Mouse (Mus musculus) stomach, embryonic 14.5 days (tissue): ENCODE measurements around the gene Sema5b. TPM values are rescaled to one million over a fixed set of nuclear protein-coding genes. Genes with fewer than 3 reads are reported as not detected.

Source experiments
- ATAC-seq: fragments of 200-750 bp; cut with Nextera tagmentation; 2 replicates; pipeline ENCODE4 v1.8.0; 2017; ENCODE audit warnings: low read depth, moderate TSS enrichment; ENCODE audit not compliant: insufficient number of reproducible peaks, insufficient read depth, low FRiP score
- H3K27ac ChIP-seq: fragments of 300-500 bp; sonication (generic); 2 replicates; pipeline ENCODE4 v1.5.1; 2014; ENCODE audit warnings: mild to moderate bottlenecking, low read length, moderate library complexity, mixed read lengths
- H3K27me3 ChIP-seq: fragments of 300-500 bp; sonication (generic); 2 replicates; pipeline ENCODE4 v1.6.1; 2014; ENCODE audit warnings: low read length, control low read depth, mixed read lengths; ENCODE audit not compliant: control insufficient read depth, insufficient read depth
- H3K36me3 ChIP-seq: fragments of 300-500 bp; sonication (generic); 2 replicates; pipeline ENCODE4 v1.6.1; 2014; ENCODE audit warnings: mild to moderate bottlenecking, control low read depth, low read length, moderate library complexity, mixed read lengths; ENCODE audit not compliant: control insufficient read depth, insufficient read depth
- H3K4me1 ChIP-seq: fragments of 300-500 bp; sonication (generic); 2 replicates; pipeline ENCODE4 v1.6.1; 2014; ENCODE audit warnings: low read length, control low read depth, mixed read lengths; ENCODE audit not compliant: control insufficient read depth, insufficient read depth
- H3K4me2 ChIP-seq: fragments of 300-500 bp; sonication (generic); replicated peaks from 2 replicates; pipeline ENCODE4 v1.6.1; 2014; ENCODE audit warnings: low read depth, low read length, control low read depth
- H3K4me3 ChIP-seq: fragments of 300-500 bp; sonication (generic); 2 replicates; pipeline ENCODE4 v1.5.1; 2014; ENCODE audit warnings: low read depth, low read length, control low read depth
- H3K9ac ChIP-seq: fragments of 300-500 bp; sonication (generic); replicated peaks from 2 replicates; pipeline ENCODE4 v1.6.1; 2014; ENCODE audit warnings: low read depth, mild to moderate bottlenecking, control low read depth, low read length, moderate library complexity, mixed read lengths
- H3K9me3 ChIP-seq: fragments of 300-500 bp; sonication (generic); 2 replicates; pipeline ENCODE4 v1.6.1; 2016; ENCODE audit warnings: low read depth, low read length, control low read depth; ENCODE audit not compliant: control insufficient read depth
- WGBS: fragments of 180-500 bp; shearing (Covaris S2); extraction: QIAGEN DNeasy Blood & Tissue Kit; methylation state at CpG from one replicate; pipeline ENCODE4 v1.1.7; 2014; 5-methylcytosine and 5-hydroxymethylcytosine counted together
- polyA plus RNA-seq: library from polyadenylated mRNA; unstranded; fragments of >200 nt; fragmentation: Nextera tagmentation; extraction: Ambion mirVana; gene quantifications from 2 replicates; pipeline ENCODE4 v1.2.1, GENCODE M21; 2014

The Sema5b gene
- polyA plus RNA-seq, 1 experiment from 2014 or later = 5.2 TPM

- H3K9ac ChIP-seq = no peak overlapping the region
- no peak overlapping the region for H3K4me3 ChIP-seq
- no peak for ATAC-seq
- H3K4me1 ChIP-seq = peaks cover 9% of the 10 kb centered on the region; the same call in 1 of the 2 replicates
- 77% methylated on average over 21 of the region's 21 CpGs for WGBS
- H3K36me3 ChIP-seq = no peaks in the 10 kb centered on the region
- no peak overlapping the region for H3K27ac ChIP-seq
- no peaks in the 10 kb centered on the region for H3K9me3 ChIP-seq
- no peak overlapping the region for H3K4me2 ChIP-seq
- H3K27me3 ChIP-seq = no peaks in the 10 kb centered on the region
Observed at GRCm38 (mm10) chr16:35515977-35516612, 24.9 kb upstream of the Sema5b start.

- 0 out of 2 replicates have a peak, but pooled peaks have one; percentile 14 for ATAC-seq
- Histone ChIP-seq H3K4me1 (peaks cover 9% of the 10 kb centered on the region; the same call in 1 of the 2 replicates), H3K36me3 (no peaks in the 10 kb centered on the region), H3K27me3 (no peaks in the 10 kb centered on the region), H3K9ac (no peak overlapping the region), H3K4me3 (no peak overlapping the region), H3K4me2 (0 out of 2 replicates have a peak overlapping the region, but pooled peaks have one; percentile 11), H3K27ac (no peak overlapping the region), H3K9me3 (no peaks in the 10 kb centered on the region)
- WGBS = 30% methylated on average over 23 of the region's 23 CpGs
Observed at GRCm38 (mm10) chr16:35517976-35518951, 22.7 kb upstream of the Sema5b start.

GRCm38 (mm10) chr16:35519245-35519644, 21.7 kb upstream of the Sema5b start:
- no peak overlapping the region for H3K27ac ChIP-seq
- H3K36me3 ChIP-seq = no peaks in the 10 kb centered on the region
- no peak for ATAC-seq
- no peaks in the 10 kb centered on the region for H3K27me3 ChIP-seq
- no peak overlapping the region for H3K4me3 ChIP-seq
- peaks cover 9% of the 10 kb centered on the region; the same call in 1 of the 2 replicates for H3K4me1 ChIP-seq
- WGBS = 61% methylated on average over 7 of the region's 7 CpGs
- no peak overlapping the region for H3K9ac ChIP-seq
- no peaks in the 10 kb centered on the region for H3K9me3 ChIP-seq
- H3K4me2 ChIP-seq = no peak overlapping the region

GRCm38 (mm10) chr16:35524200-35524599, 16.7 kb upstream of the Sema5b start:
- no peaks in the 10 kb centered on the region for H3K27me3 ChIP-seq
- H3K9ac ChIP-seq = no peak overlapping the region
- 68% methylated on average over 4 of the region's 4 CpGs for WGBS
- H3K27ac ChIP-seq = no peak overlapping the region
- no peaks in the 10 kb centered on the region for H3K36me3 ChIP-seq
- no peak overlapping the region for H3K4me3 ChIP-seq
- ATAC-seq = no peak
- H3K4me1 ChIP-seq = no peaks in the 10 kb centered on the region
- H3K9me3 ChIP-seq = no peaks in the 10 kb centered on the region
- no peak overlapping the region for H3K4me2 ChIP-seq

GRCm38 (mm10) chr16:35534630-35535029, 6.3 kb upstream of the Sema5b start:
- no peak for ATAC-seq
- no peak overlapping the region for H3K4me2 ChIP-seq
- H3K9me3 ChIP-seq = no peaks in the 10 kb centered on the region
- no peaks in the 10 kb centered on the region for H3K36me3 ChIP-seq
- H3K9ac ChIP-seq = no peak overlapping the region
- no peak overlapping the region for H3K4me3 ChIP-seq
- 67% methylated on average over 3 of the region's 3 CpGs for WGBS
- H3K27me3 ChIP-seq = peaks cover 3% of the 10 kb centered on the region; the same call in 1 of the 2 replicates
- no peaks in the 10 kb centered on the region for H3K4me1 ChIP-seq
- H3K27ac ChIP-seq = no peak overlapping the region

GRCm38 (mm10) chr16:35537651-35538050, 3.3 kb upstream of the Sema5b start:
- H3K4me2 ChIP-seq = no peak overlapping the region
- WGBS = 66% methylated on average over 8 of the region's 8 CpGs
- H3K36me3 ChIP-seq = no peaks in the 10 kb centered on the region
- ATAC-seq = no peak
- no peak overlapping the region for H3K9ac ChIP-seq
- no peak overlapping the region for H3K27ac ChIP-seq
- peaks cover 4% of the 10 kb centered on the region; the same call in 1 of the 2 replicates for H3K4me1 ChIP-seq
- H3K27me3 ChIP-seq = peaks cover 9% of the 10 kb centered on the region
- H3K9me3 ChIP-seq = no peaks in the 10 kb centered on the region
- H3K4me3 ChIP-seq = no peak overlapping the region

- H3K36me3 ChIP-seq = no peaks in the 10 kb centered on the region
- H3K9ac ChIP-seq = no peak overlapping the region
- WGBS = 52% methylated on average over 10 of the region's 10 CpGs
- no peaks in the 10 kb centered on the region for H3K9me3 ChIP-seq
- H3K27me3 ChIP-seq = peaks cover 18% of the 10 kb centered on the region
- no peak overlapping the region for H3K4me3 ChIP-seq
- peaks cover 4% of the 10 kb centered on the region; the same call in 1 of the 2 replicates for H3K4me1 ChIP-seq
- no peak for ATAC-seq
- no peak overlapping the region for H3K27ac ChIP-seq
- no peak overlapping the region for H3K4me2 ChIP-seq
Observed at GRCm38 (mm10) chr16:35539041-35539440, 1.9 kb upstream of the Sema5b start.

- Histone ChIP-seq H3K9ac (no peak overlapping the region), H3K4me1 (peaks cover 4% of the 10 kb centered on the region; the same call in 1 of the 2 replicates), H3K9me3 (no peaks in the 10 kb centered on the region), H3K27ac (no peak overlapping the region), H3K4me2 (peak overlapping the region; percentile 99), H3K4me3 (peak overlapping the region; percentile 62), H3K27me3 (peaks cover 19% of the 10 kb centered on the region), H3K36me3 (no peaks in the 10 kb centered on the region)
- peak; percentile 24; the same call in 1 of the 2 replicates for ATAC-seq
- under 1% methylated on average over 23 of the region's 23 CpGs for WGBS
Observed at GRCm38 (mm10) chr16:35540333-35541116, 420 bp upstream of the Sema5b start.
